ENCODE assay signal across 23 mouse cellular contexts in the genomic region with DNA sequence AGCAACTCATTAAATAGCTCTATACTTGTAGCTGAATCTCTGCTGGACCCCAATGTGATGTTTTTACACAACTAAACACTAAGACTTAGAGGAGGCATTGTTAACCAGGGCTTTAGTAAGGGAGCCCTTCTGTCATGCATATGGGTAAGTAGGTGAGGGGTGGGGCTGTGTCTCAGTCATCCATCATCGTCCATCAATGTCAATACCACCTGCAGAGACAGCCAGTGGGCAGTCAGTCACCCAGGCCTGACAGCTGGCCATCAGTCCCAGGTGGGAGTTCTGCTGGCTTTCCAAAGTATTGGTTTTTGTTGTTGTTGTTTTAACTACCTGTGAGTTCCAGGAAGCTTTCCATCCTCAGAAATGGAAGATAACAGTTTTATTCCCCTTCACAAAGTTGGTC. TPM values are rescaled to one million over a fixed set of nuclear protein-coding genes. Genes with fewer than 3 reads are reported as not detected.
DNase-seq lines count a peak whose midpoint lies in the region; TF ChIP-seq lines count a peak whose summit lies in the region.
"Had no signal": no experiment of that assay in that cellular context is flagged by ENCODE, and none has a peak within 500 bp of the region (broad histone marks: within the 10 kb centered on the region; RNA-seq: fewer than 3 reads in every experiment).

No protein-coding gene starts in this region.

- H3K36me3 ChIP-seq in ES-Bruce4 (ENCODE audit: control insufficient read depth, insufficient read depth, low read length, poor library complexity, severe bottlenecking) = no peaks in the 10 kb centered on the region
- H3K36me3 ChIP-seq: embryonic facial prominence, embryonic 10.5 days; embryonic facial prominence, embryonic 12.5 days; forebrain, embryonic 15.5 days had no signal

- intact Hi-C loops in heart, postnatal 14 days (cut with DNase I) = no loop called here
- intact Hi-C loops in left cerebral cortex, postnatal 25 days (cut with DNase I) = no loop called here

- peak; percentile 74 for TF ChIP-seq EP300 in ES-Bruce4 (IDR thresholded peaks at IDR 0.05; ENCODE audit: insufficient read depth, low read depth, low read length)

- DNase-seq in ES-CJ7 (ENCODE audit: low read depth, low spot score) = peak; percentile 66
- peak; percentile 54 for DNase-seq in ZHBTc4 (ENCODE audit: low read depth, low spot score)
- no peak for DNase-seq in heart, postnatal 14 days
- no peak for DNase-seq in left cerebral cortex, postnatal 25 days (ENCODE audit: low spot score in 2 of 2)
- DNase-seq: adrenal gland, adult 8-10 months; adrenal gland, postnatal 14 days; adrenal gland, postnatal 36 days; cerebellum, adult 11-12 months; cerebellum, adult 2 months; cerebellum, adult 9-10 months; cerebellum, postnatal 10 days; cerebellum, postnatal 25 days had no signal

- no peak overlapping the region for H3K27ac ChIP-seq in ES-Bruce4 (ENCODE audit: insufficient read depth, low read length)
- H3K27ac ChIP-seq: embryonic facial prominence, embryonic 10.5 days; embryonic facial prominence, embryonic 12.5 days; forebrain, embryonic 13.5 days; forebrain, embryonic 15.5 days had no signal

- H3K4me1 ChIP-seq in ES-Bruce4 (ENCODE audit: control insufficient read depth, insufficient read depth, low read length) = no peaks in the 10 kb centered on the region

- no peak overlapping the region for H3K9ac ChIP-seq in ES-Bruce4 (ENCODE audit: low read depth, poor library complexity, severe bottlenecking)
- H3K9ac ChIP-seq: embryonic facial prominence, embryonic 12.5 days; forebrain, embryonic 13.5 days; forebrain, embryonic 15.5 days had no signal

- H3K4me3 ChIP-seq in ES-Bruce4 (ENCODE audit: low read depth, low read length) = no peak overlapping the region
- H3K4me3 ChIP-seq: embryonic facial prominence, embryonic 10.5 days; embryonic facial prominence, embryonic 12.5 days; forebrain, embryonic 13.5 days; forebrain, embryonic 15.5 days had no signal

- no peak for TF ChIP-seq CTCF in ES-Bruce4 (IDR thresholded peaks at IDR 0.05; ENCODE audit: low read depth, low read length)

- no peaks in the 10 kb centered on the region for H3K27me3 ChIP-seq in ES-Bruce4 (ENCODE audit: control insufficient read depth, insufficient read depth, low read length, poor library complexity, severe bottlenecking)
- H3K27me3 ChIP-seq: embryonic facial prominence, embryonic 12.5 days; forebrain, embryonic 15.5 days had no signal

- H3K9me3 ChIP-seq in ES-Bruce4 (replicated peaks; ENCODE audit: control insufficient read depth, insufficient read depth, low read length, poor library complexity, severe bottlenecking) = no peaks in the 10 kb centered on the region
- H3K9me3 ChIP-seq: embryonic facial prominence, embryonic 10.5 days; embryonic facial prominence, embryonic 12.5 days; forebrain, embryonic 13.5 days; forebrain, embryonic 15.5 days had no signal

- TF ChIP-seq POLR2A in ES-Bruce4 (IDR thresholded peaks at IDR 0.05; ENCODE audit: insufficient read depth, low read length) = no peak

RNA-seq across cellular contexts. Expression of gene Olig3, which starts 48.1 kb away (rescaled TPM):
- polyA plus RNA-seq in ES-Bruce4 (2011; ENCODE audit: insufficient read depth, insufficient read length, low read depth, missing spikeins) = not detected in 2 replicates
- under 1 TPM in 1 of 2 experiments, not detected in 1; 0.10 TPM for total RNA-seq in heart, postnatal 14 days (2021)
- not detected for total RNA-seq in left cerebral cortex, postnatal 25 days (2021)
- total RNA-seq: adrenal gland, adult 18-20 months; adrenal gland, adult 8-10 months; adrenal gland, postnatal 14 days; adrenal gland, postnatal 36 days; MEL had no signal
- polyA plus RNA-seq: activated CD4-positive, CD25-positive, alpha-beta regulatory T cell, adult 4 months; C2C12; cortical plate, adult 2 months; frontal cortex, adult 2 months had no signal

Comparison
In these comparisons a context has a peak if more than half of its experiments do, and no peak if none do; other contexts are left out.
1. DNase-seq: peak in ES-CJ7 (single experiment) and ZHBTc4 (single experiment); none in heart, postnatal 14 days (0 of 2) and left cerebral cortex, postnatal 25 days (0 of 2).